In the genomic region with DNA sequence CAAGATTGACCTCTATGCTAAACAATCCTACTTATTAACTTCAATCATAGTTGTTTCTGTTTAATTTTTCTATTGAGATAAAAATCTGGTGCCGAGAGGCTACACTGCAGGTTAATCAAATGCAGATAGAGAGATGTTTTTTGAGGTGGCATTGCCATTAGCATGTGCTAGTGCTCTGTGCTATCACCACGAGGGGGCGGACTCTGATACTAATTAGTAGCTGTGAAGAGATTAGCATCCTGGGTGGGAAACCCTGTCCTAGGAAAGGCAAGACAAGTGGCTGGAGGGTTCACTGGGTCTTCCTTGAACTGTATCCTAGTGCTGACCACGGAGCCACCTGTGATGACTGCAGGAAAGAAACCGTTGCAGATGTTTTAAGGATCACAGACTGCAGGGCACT, we compare ENCODE assay signal across 9 mouse cellular contexts.
A peak's percentile ranks its signal among the peaks of the same experiment; 100 is the strongest.
DNase-seq lines count a peak whose midpoint lies in the region; ATAC-seq and TF ChIP-seq lines count a peak whose summit lies in the region.
"Had no signal": no experiment of that assay in that cellular context is flagged by ENCODE, and none has a peak within 500 bp of the region (broad histone marks: within the 10 kb centered on the region; RNA-seq: fewer than 3 reads in every experiment).

No protein-coding gene starts in this region.

- TF ChIP-seq CTCF in stomach, postnatal 0 days (IDR thresholded peaks at IDR 0.05; ENCODE audit: low read depth), result peak; percentile 60

- H3K4me1 ChIP-seq in stomach, postnatal 0 days (replicated peaks; ENCODE audit: control insufficient read depth, insufficient read depth), result no peaks in the 10 kb centered on the region

- no peak for ATAC-seq in stomach, postnatal 0 days (ENCODE audit: low FRiP score, low TSS enrichment)

- 41% methylated on average over 5 of the region's 5 CpGs for WGBS in stomach, postnatal 0 days

- no peak overlapping the region for H3K4me2 ChIP-seq in stomach, postnatal 0 days (replicated peaks; ENCODE audit: low read depth)
- H3K4me2 ChIP-seq: limb, embryonic 13.5 days had no signal

- TF ChIP-seq EP300 in stomach, postnatal 0 days (optimal IDR thresholded peaks at IDR 0.05), result no peak

- no peaks in the 10 kb centered on the region for H3K9me3 ChIP-seq in stomach, postnatal 0 days (ENCODE audit: control insufficient read depth, low read length)
- H3K9me3 ChIP-seq: limb, embryonic 13.5 days had no signal

- DNase-seq in kidney, postnatal 14 days, result peak; percentile 2
- no peak for DNase-seq in kidney, adult 18-20 months
- peak; percentile 11 to 61 for DNase-seq in spleen, postnatal 10 days (ENCODE audit: low spot score in 2 of 2)
- DNase-seq in spleen, adult 12 weeks (ENCODE audit: low spot score), result no peak
- DNase-seq in embryo, embryonic 11.5 days (ENCODE audit: low read depth, low spot score), result peak; percentile 5
- DNase-seq in stomach, postnatal 0 days (ENCODE audit: low spot score), result peak; percentile 23
- DNase-seq in adrenal gland, postnatal 25 days, result no peak
- no peak for DNase-seq in gastrocnemius, adult 18-20 months (ENCODE audit: low spot score)

- H3K36me3 ChIP-seq in stomach, postnatal 0 days (ENCODE audit: control insufficient read depth, insufficient read depth, low read length), result no peaks in the 10 kb centered on the region
- H3K36me3 ChIP-seq: limb, embryonic 13.5 days had no signal

- H3K27ac ChIP-seq in stomach, postnatal 0 days (replicated peaks), result no peak overlapping the region
- H3K27ac ChIP-seq: limb, embryonic 13.5 days had no signal

- H3K4me3 ChIP-seq in stomach, postnatal 0 days (ENCODE audit: low read depth, low read length), result no peak overlapping the region
- H3K4me3 ChIP-seq: limb, embryonic 13.5 days had no signal

- H3K27me3 ChIP-seq in stomach, postnatal 0 days (ENCODE audit: control insufficient read depth, insufficient read depth, low read length), result no peaks in the 10 kb centered on the region
- H3K27me3 ChIP-seq: limb, embryonic 13.5 days had no signal

- H3K9ac ChIP-seq in stomach, postnatal 0 days (ENCODE audit: low read length), result no peak overlapping the region
- H3K9ac ChIP-seq: limb, embryonic 13.5 days had no signal

Comparison
In these comparisons a context has a peak if more than half of its experiments do, and no peak if none do; other contexts are left out.
1. DNase-seq: peak in kidney, postnatal 14 days (single experiment), spleen, postnatal 10 days (2 of 2), embryo, embryonic 11.5 days (single experiment) and stomach, postnatal 0 days (single experiment); none in kidney, adult 18-20 months (single experiment), spleen, adult 12 weeks (single experiment), adrenal gland, postnatal 25 days (single experiment) and gastrocnemius, adult 18-20 months (single experiment).